Mouse (Mus musculus): ENCODE results near the gene Cops9. TPM values are rescaled to one million over a fixed set of nuclear protein-coding genes. Genes with fewer than 3 reads are reported as not detected.

Cops9 gene
- polyA plus RNA-seq, 1 experiment from 2014 or later = 348 TPM

DNA sequence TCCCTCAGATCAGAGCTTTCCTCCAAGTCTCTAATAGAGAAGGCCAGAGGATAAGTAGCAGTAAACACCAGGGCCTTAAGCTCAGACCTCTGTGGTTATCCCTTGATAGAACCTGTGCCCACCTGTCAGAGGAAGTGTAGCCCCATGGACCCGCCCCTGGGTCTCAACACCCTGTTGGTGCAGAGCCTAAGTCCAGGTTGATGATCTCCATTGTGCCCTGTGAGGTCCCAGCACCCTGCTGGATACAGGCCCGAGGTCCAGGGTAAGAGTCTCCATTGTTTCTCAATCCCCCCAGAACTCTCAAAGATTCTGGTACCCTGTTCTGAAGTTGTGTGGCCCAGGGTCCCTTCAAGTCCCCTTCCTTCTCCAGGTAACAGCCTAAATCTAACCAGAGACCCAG lies 4.3 kb upstream of the Cops9 start:
- Histone ChIP-seq H3K4me2 (no peak overlapping the region), H3K27me3 (replicated peaks) (peaks cover 40% of the 10 kb centered on the region), H3K4me1 (replicated peaks) (peaks cover 8% of the 10 kb centered on the region), H3K9ac (no peak overlapping the region), H3K27ac (ENCODE audit: poor library complexity, severe bottlenecking) (no peak overlapping the region), H3K4me3 (no peak overlapping the region), H3K9me3 (replicated peaks) (no peaks in the 10 kb centered on the region), H3K36me3 (no peaks in the 10 kb centered on the region)
- ATAC-seq (ENCODE audit: insufficient number of reproducible peaks, low FRiP score) = no peak
- 44% methylated on average over 2 of the region's 2 CpGs for WGBS

DNA sequence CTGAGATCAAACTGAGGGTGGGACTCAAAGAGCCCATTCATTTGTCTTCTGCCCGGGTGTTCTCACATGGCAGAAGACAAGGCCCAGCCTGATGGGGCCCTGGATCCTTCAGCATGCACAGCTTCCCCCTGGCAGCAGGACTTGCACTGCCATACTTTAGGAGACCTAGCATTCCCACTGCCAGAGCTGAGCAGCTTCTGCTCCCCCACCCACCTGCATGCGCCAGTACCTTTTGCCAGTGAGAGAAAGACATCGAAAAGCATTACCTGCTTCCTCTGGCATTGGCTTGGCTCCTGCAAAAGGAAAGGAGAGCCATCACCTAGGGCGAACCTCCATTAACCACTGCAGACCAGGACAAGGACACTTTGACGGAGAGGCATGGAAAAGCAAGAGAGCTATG lies 3.1 kb upstream of the Cops9 start:
- Histone ChIP-seq H3K36me3 (no peaks in the 10 kb centered on the region), H3K27ac (ENCODE audit: poor library complexity, severe bottlenecking) (no peak overlapping the region), H3K9ac (no peak overlapping the region), H3K4me3 (no peak overlapping the region), H3K4me1 (replicated peaks) (peaks cover 20% of the 10 kb centered on the region), H3K4me2 (no peak overlapping the region), H3K27me3 (replicated peaks) (peaks cover 32% of the 10 kb centered on the region), H3K9me3 (replicated peaks) (no peaks in the 10 kb centered on the region)
- WGBS = 74% methylated on average over 5 of the region's 5 CpGs
- ATAC-seq (ENCODE audit: insufficient number of reproducible peaks, low FRiP score) = no peak

DNA sequence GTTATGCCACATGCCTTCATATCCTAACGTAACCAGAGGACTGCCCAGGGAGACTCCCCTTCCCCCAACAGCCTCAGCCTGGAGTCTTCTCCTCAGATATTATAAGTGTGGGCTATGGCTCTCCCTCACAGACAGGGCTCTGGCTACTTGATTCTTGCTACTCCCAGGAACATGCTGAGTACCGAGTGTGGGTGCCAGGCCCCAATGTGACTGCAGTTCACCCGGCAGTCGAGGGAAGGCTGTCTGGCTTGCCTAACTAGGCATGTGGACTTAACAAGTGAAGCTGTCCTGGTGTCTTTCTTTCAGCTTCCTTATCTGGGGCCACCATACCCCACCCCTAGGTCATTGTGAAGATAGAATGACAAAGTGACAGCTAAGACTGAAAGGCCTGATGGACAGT lies 1.9 kb upstream of the Cops9 start:
- Histone ChIP-seq H3K4me2 (no peak overlapping the region), H3K4me3 (no peak overlapping the region), H3K27me3 (replicated peaks) (peaks cover 24% of the 10 kb centered on the region), H3K36me3 (peaks cover 10% of the 10 kb centered on the region; the same call in 1 of the 2 replicates), H3K27ac (ENCODE audit: poor library complexity, severe bottlenecking) (no peak overlapping the region), H3K9me3 (replicated peaks) (no peaks in the 10 kb centered on the region), H3K4me1 (replicated peaks) (peaks cover 21% of the 10 kb centered on the region), H3K9ac (no peak overlapping the region)
- ATAC-seq (ENCODE audit: insufficient number of reproducible peaks, low FRiP score) = no peak
- WGBS = 61% methylated on average over 4 of the region's 4 CpGs

DNA sequence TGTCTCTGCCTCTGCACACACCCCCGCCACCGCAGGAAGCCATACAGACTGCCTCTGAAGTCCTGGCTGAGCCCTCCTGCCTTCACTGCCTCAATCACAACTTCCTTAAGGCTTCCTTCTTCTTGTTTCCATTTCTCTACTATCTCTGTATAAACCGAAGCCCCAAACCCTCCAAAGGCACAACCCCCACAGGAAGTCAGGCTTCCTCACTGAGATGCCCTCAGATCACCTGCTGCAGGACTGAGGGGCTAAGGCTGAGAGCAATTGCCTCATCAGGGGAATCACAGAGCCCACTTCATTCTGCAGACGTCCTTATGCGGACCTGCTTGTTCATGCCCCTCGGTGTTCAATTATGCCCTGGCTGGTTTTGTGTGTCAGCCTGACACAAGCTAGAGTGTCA lies 1.4 kb downstream of the Cops9 start:
- Histone ChIP-seq H3K36me3 (peaks cover 40% of the 10 kb centered on the region), H3K4me3 (peak overlapping the region; percentile 97), H3K9ac (no peak overlapping the region; the same call in 1 of the 2 replicates), H3K27ac (ENCODE audit: poor library complexity, severe bottlenecking) (no peak overlapping the region), H3K4me2 (peak overlapping the region; percentile 98), H3K27me3 (replicated peaks) (peaks cover 11% of the 10 kb centered on the region; the same call in 1 of the 2 replicates), H3K9me3 (replicated peaks) (no peaks in the 10 kb centered on the region), H3K4me1 (replicated peaks) (peaks cover 21% of the 10 kb centered on the region)
- no peak for ATAC-seq (ENCODE audit: insufficient number of reproducible peaks, low FRiP score)
- 70% methylated on average over 6 of the region's 6 CpGs for WGBS

DNA sequence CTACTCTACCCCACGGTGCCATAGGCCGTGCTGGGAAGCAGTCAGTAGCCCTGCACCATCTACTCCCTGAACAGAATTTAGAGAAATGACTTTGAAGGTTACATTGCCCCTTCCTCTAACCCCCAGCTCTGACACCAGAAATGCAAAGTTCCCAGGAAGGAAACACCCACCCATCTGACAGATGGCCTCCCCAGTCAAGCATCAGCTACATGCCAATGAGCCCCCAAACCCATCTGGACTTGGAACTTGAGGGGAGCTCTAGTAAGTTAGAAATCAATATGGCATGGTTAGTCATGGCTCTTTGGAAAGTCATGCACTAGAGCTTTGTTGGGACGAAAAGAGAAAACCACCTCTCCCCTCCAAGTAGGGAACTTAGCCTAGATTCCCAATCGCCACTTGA lies 3.0 kb downstream of the Cops9 start:
- peaks cover 25% of the 10 kb centered on the region for H3K4me1 ChIP-seq (replicated peaks)
- no peak overlapping the region for H3K4me2 ChIP-seq
- no peaks in the 10 kb centered on the region for H3K27me3 ChIP-seq (replicated peaks)
- no peak for ATAC-seq (ENCODE audit: insufficient number of reproducible peaks, low FRiP score)
- no peak overlapping the region for H3K9ac ChIP-seq
- H3K4me3 ChIP-seq = no peak overlapping the region
- no peaks in the 10 kb centered on the region for H3K9me3 ChIP-seq (replicated peaks)
- peaks cover 40% of the 10 kb centered on the region for H3K36me3 ChIP-seq
- WGBS = 92% methylated on average over 4 of the region's 4 CpGs
- H3K27ac ChIP-seq (ENCODE audit: poor library complexity, severe bottlenecking) = no peak overlapping the region

DNA sequence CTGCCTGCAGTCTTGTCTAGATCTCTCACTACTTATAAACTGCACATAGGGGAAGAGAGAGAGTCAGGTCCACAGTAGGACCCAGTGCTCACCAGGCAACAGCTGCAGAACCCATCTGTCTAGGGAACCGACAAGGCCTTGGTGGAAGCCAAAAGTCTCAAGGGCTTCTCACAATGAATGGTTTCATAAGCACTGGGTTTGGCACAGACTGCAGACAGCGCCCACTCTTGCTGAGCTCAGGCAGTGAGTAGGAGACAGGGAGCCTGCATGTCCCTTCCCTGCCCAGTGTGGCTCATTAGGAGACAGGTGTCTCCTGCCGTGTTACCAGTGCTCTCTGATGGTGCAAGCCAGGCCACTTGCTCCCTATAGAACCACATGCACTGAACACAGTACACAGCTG lies 3.6 kb downstream of the Cops9 start:
- peaks cover 40% of the 10 kb centered on the region for H3K36me3 ChIP-seq
- no peak overlapping the region for H3K4me2 ChIP-seq
- ATAC-seq (ENCODE audit: insufficient number of reproducible peaks, low FRiP score) = no peak
- H3K9me3 ChIP-seq (replicated peaks) = no peaks in the 10 kb centered on the region
- peaks cover 25% of the 10 kb centered on the region for H3K4me1 ChIP-seq (replicated peaks)
- H3K27ac ChIP-seq (ENCODE audit: poor library complexity, severe bottlenecking) = no peak overlapping the region
- H3K27me3 ChIP-seq (replicated peaks) = no peaks in the 10 kb centered on the region
- 88% methylated on average over 3 of the region's 3 CpGs for WGBS
- H3K4me3 ChIP-seq = no peak overlapping the region
- no peak overlapping the region for H3K9ac ChIP-seq

DNA sequence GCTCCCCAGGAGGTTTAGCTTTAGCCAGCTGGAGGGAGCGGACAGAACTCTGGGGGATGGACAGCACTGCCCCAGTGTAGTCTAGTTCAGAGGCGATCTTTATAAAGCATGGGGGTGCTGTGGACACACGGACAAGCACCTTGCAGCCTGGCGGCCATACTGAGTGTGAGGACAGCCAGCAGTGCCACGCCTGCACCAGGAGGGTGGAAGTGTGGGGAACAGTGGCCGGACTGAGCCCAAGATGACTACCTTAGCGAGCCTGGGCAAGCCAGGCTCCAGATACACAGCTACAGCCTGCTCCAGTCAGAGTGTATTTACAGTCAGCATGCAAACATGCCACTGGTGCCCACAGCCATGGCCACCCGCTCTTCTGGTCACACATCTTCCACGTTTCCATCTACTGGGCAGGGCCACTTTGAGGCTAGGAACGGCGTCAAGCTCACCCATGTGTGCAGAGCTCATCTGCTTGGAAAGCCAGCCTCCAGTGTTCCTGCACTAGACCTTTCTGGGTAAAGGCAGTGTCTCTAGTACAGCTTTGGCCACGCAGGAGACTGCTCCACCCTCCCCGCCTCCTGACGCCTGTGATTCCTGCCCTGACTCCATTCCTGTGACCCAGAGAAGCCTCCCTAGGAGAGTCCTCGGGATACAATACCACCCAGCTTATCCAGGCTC lies 4.1 kb downstream of the Cops9 start:
- Histone ChIP-seq H3K4me2 (no peak overlapping the region), H3K36me3 (peaks cover 40% of the 10 kb centered on the region), H3K27me3 (replicated peaks) (no peaks in the 10 kb centered on the region), H3K27ac (ENCODE audit: poor library complexity, severe bottlenecking) (no peak overlapping the region), H3K9me3 (replicated peaks) (no peaks in the 10 kb centered on the region), H3K9ac (no peak overlapping the region), H3K4me1 (replicated peaks) (peaks cover 25% of the 10 kb centered on the region), H3K4me3 (no peak overlapping the region)
- 91% methylated on average over 15 of the region's 15 CpGs for WGBS
- ATAC-seq (ENCODE audit: insufficient number of reproducible peaks, low FRiP score) = no peak

DNA sequence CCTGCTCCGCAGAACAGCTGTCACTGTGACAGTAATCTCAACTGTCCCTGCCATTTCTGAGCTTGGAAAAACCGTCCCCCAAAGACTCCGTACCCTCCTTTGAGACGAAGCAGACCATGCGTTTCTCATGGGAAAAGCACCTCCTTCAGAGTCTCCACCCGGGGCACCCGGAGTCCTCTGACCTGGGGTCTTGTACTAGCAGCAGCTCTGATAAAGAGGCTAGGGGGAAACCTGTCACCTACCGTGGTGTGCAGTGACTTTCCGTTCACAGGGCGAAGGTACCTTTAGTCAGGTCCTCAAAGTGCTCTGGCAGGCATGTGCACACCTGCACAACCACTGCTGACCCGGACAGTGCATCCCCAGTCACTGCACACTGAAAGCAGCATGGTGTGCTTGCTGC lies 5.1 kb downstream of the Cops9 start:
- H3K4me1 ChIP-seq (replicated peaks) = peaks cover 19% of the 10 kb centered on the region
- peaks cover 40% of the 10 kb centered on the region for H3K36me3 ChIP-seq
- H3K4me2 ChIP-seq = no peak overlapping the region
- no peak overlapping the region for H3K9ac ChIP-seq
- no peak overlapping the region for H3K27ac ChIP-seq (ENCODE audit: poor library complexity, severe bottlenecking)
- 93% methylated on average over 11 of the region's 11 CpGs for WGBS
- ATAC-seq (ENCODE audit: insufficient number of reproducible peaks, low FRiP score) = no peak
- H3K9me3 ChIP-seq (replicated peaks) = no peaks in the 10 kb centered on the region
- H3K4me3 ChIP-seq = no peak overlapping the region
- H3K27me3 ChIP-seq (replicated peaks) = no peaks in the 10 kb centered on the region

DNA sequence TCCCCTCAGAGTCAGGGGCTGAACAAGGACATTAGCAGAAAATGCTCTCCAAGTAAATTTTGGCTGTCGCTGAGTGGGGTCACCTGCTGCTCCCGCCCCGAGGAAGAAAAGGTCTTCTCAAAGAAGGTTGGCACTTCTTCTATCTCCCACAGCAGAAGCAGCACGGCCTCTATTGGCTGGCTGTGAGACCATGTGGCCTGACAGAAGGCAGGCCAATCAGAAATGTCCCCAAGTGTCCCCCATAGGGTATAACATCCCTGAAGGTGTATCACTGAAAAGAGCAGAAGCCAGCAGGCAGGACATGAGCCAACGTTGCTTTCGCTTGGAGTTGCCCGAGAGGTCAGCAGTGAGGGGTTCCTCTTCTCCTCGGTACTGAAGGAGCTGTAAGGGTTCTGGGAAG lies 5.8 kb downstream of the Cops9 start:
- 84% methylated on average over 8 of the region's 8 CpGs for WGBS
- ATAC-seq (ENCODE audit: insufficient number of reproducible peaks, low FRiP score) = no peak
- H3K9me3 ChIP-seq (replicated peaks) = no peaks in the 10 kb centered on the region
- H3K4me3 ChIP-seq = no peak overlapping the region
- H3K27ac ChIP-seq (ENCODE audit: poor library complexity, severe bottlenecking) = no peak overlapping the region
- H3K27me3 ChIP-seq (replicated peaks) = no peaks in the 10 kb centered on the region
- peaks cover 40% of the 10 kb centered on the region for H3K36me3 ChIP-seq
- no peak overlapping the region for H3K4me2 ChIP-seq
- peaks cover 17% of the 10 kb centered on the region for H3K4me1 ChIP-seq (replicated peaks)
- H3K9ac ChIP-seq = no peak overlapping the region

DNA sequence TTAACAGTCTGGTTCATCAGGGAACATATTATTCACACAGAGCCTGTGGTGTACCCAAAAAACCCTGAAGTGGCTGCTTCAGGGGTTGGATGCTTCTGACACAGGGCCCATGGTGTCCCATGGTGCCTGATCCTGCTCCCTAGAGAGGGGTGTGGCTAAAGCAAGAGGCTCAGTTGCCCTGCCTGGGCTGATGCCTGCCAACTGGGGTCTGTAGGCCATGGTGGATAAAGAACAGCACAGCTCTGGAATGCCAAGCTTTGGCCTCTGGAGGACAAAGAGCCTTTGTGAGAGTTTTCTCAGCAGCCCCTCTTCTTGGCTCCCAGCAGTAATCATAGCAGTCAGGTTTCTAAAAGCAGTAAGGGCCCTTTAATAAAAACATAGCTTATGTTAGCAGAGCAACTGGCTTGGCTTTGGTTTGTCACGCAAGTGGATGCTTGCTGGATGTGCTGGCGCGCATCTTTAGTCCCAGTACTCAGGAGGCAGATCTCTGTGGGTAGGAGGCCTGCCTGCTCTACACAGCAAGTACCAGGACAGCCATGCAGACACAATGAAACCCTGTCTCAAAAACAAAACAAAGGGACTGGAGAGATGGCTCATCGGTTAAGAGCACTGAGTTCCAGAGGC lies 6.7 kb downstream of the Cops9 start:
- no peak overlapping the region for H3K9ac ChIP-seq
- H3K4me2 ChIP-seq = no peak overlapping the region
- WGBS = 77% methylated on average over 4 of the region's 4 CpGs
- no peaks in the 10 kb centered on the region for H3K27me3 ChIP-seq (replicated peaks)
- H3K4me3 ChIP-seq = no peak overlapping the region
- H3K9me3 ChIP-seq (replicated peaks) = no peaks in the 10 kb centered on the region
- H3K27ac ChIP-seq (ENCODE audit: poor library complexity, severe bottlenecking) = no peak overlapping the region
- peaks cover 40% of the 10 kb centered on the region for H3K36me3 ChIP-seq
- peaks cover 7% of the 10 kb centered on the region for H3K4me1 ChIP-seq (replicated peaks)
- no peak for ATAC-seq (ENCODE audit: insufficient number of reproducible peaks, low FRiP score)

DNA sequence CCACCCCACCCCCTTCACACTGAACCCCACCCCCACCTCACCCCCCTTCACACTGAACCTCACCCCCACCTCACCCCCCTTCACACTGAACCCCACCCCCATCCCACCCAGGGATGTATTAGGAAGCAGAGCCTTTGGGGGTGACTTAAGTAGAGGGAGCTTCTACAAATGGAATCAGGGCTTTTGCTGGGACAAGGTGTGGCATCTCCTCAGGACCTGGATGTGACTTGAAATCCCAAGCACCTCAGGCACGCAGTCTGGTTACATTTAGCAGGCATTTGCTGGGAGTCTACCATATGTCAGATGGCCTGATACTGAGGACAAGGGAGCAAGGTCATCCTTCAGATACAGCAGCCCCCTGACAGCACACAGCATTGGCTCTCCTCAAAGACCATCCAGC lies 7.2 kb downstream of the Cops9 start:
- Histone ChIP-seq H3K27me3 (replicated peaks) (no peaks in the 10 kb centered on the region), H3K36me3 (peaks cover 39% of the 10 kb centered on the region), H3K9me3 (replicated peaks) (no peaks in the 10 kb centered on the region), H3K27ac (ENCODE audit: poor library complexity, severe bottlenecking) (no peak overlapping the region), H3K9ac (no peak overlapping the region), H3K4me2 (no peak overlapping the region), H3K4me1 (replicated peaks) (peaks cover 5% of the 10 kb centered on the region; the same call in 1 of the 2 replicates), H3K4me3 (no peak overlapping the region)
- no peak for ATAC-seq (ENCODE audit: insufficient number of reproducible peaks, low FRiP score)
- 41% methylated on average over 1 of the region's 1 CpGs for WGBS

DNA sequence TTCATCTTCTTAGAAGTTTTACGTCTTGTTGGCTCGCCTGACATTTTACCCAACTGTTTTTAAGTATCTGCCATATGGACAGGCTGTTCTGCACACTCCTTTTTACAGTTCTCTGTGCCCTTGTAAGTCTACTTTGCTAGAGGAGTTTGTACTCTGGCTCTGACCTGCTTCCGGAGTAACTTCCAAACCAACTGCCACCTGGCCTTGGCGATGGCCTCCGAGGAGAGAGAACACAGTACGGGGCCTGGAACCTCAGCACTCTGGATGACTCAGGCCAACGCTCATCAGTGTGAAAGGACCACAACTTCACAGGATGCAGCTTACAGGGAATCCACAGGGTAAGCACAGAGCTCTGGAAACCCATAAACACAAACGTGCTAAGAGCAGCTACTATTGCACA lies 8.1 kb downstream of the Cops9 start:
- no peak for ATAC-seq (ENCODE audit: insufficient number of reproducible peaks, low FRiP score)
- no peak overlapping the region for H3K9ac ChIP-seq
- 85% methylated on average over 8 of the region's 8 CpGs for WGBS
- no peak overlapping the region for H3K4me2 ChIP-seq
- no peak overlapping the region for H3K4me3 ChIP-seq
- H3K4me1 ChIP-seq (replicated peaks) = peaks cover 5% of the 10 kb centered on the region; the same call in 1 of the 2 replicates
- no peaks in the 10 kb centered on the region for H3K9me3 ChIP-seq (replicated peaks)
- no peak overlapping the region for H3K27ac ChIP-seq (ENCODE audit: poor library complexity, severe bottlenecking)
- peaks cover 31% of the 10 kb centered on the region for H3K36me3 ChIP-seq
- H3K27me3 ChIP-seq (replicated peaks) = no peaks in the 10 kb centered on the region

All from heart, embryonic 12.5 days (tissue).